In genomic region chr11:6580065-6580750, GRCm38 (mm10) we compare ENCODE assay signal across 1 mouse cellular context.
TF ChIP-seq lines count a peak whose summit lies in the region.

No protein-coding gene starts in this region.

TF ChIP-seq in C2C12, 6 proteins besides CTCF, POLR2A, EP300 and RAD21 (continued from another document):
- no peak for TF ChIP-seq MYOD1 (IDR thresholded peaks at IDR 0.05; ENCODE audit: control insufficient read depth, insufficient read length, low read depth)
TF ChIP-seq in C2C12: peak in this region for 1.
